Comparison of ENCODE assay signal across 9 mouse cellular contexts in genomic region chr6:106804904-106805303, GRCm38 (mm10). TPM values are rescaled to one million over a fixed set of nuclear protein-coding genes. Genes with fewer than 3 reads are reported as not detected.
DNase-seq lines count a peak whose midpoint lies in the region; TF ChIP-seq lines count a peak whose summit lies in the region.
"Had no signal": no experiment of that assay in that cellular context is flagged by ENCODE, and none has a peak within 500 bp of the region (broad histone marks: within the 10 kb centered on the region; RNA-seq: fewer than 3 reads in every experiment).

No protein-coding gene starts in this region.

- no peak overlapping the region for H3K4me3 ChIP-seq in cortical plate, adult 2 months (ENCODE audit: insufficient read depth, low read length)
- H3K4me3 ChIP-seq: liver, embryonic 15.5 days had no signal

- peak; percentile 44 for TF ChIP-seq CTCF in cortical plate, adult 2 months (IDR thresholded peaks at IDR 0.05; ENCODE audit: extremely low read depth, insufficient read depth, low read length)

- peak; percentile 17 to 23 for DNase-seq in heart, adult 18-20 months
- no peak for DNase-seq in heart, postnatal 25 days (ENCODE audit: low spot score)
- peak; percentile 83 for DNase-seq in Muller cell, postnatal 12 days (ENCODE audit: inconsistent ontology term)
- DNase-seq in hindlimb bud, embryonic 11.5 days (ENCODE audit: extremely low spot score, low read depth, low spot score) = peak; percentile 14
- DNase-seq in left cerebral cortex, postnatal 4 days = peak; percentile 6
- DNase-seq in retina, postnatal 1 day = peak; percentile 56
- no peak for DNase-seq in spleen, adult 12 weeks (ENCODE audit: low spot score)

- intact Hi-C loops in heart, postnatal 25 days (cut with DNase I) = loop anchor here (5.0 kb wide), 2 partner anchors 143 to 1252 kb away; no protein-coding TSS in a partner anchor
- intact Hi-C loops in left cerebral cortex, postnatal 4 days (cut with DNase I) = loop anchor here (5.0 to 10.0 kb wide), 4 partner anchors 730 to 1600 kb away; no protein-coding TSS in a partner anchor

- H3K4me1 ChIP-seq in cortical plate, adult 2 months (ENCODE audit: control insufficient read depth, insufficient read depth, low read length) = no peaks in the 10 kb centered on the region
- H3K4me1 ChIP-seq: liver, embryonic 15.5 days had no signal

- TF ChIP-seq POLR2A in cortical plate, adult 2 months (IDR thresholded peaks at IDR 0.05; ENCODE audit: extremely low read depth, insufficient read depth, low read length) = no peak

- H3K27ac ChIP-seq in cortical plate, adult 2 months (ENCODE audit: insufficient read depth, low read length) = no peak overlapping the region
- H3K27ac ChIP-seq: liver, embryonic 15.5 days had no signal

RNA-seq across cellular contexts. Expression of gene Crbn, which starts 5.0 kb away (rescaled TPM):
- 10 to 100 TPM; 45.3 to 61.8 TPM for total RNA-seq in heart, adult 18-20 months (2021)
- 10 to 100 TPM; 37.9 to 45.5 TPM for total RNA-seq in heart, postnatal 25 days (2021)
- 40.6 and 42.8 TPM in 2 replicates for polyA plus RNA-seq in cortical plate, adult 2 months (2012; rRNA removed)
- total RNA-seq in left cerebral cortex, postnatal 4 days (2021) = 10 to 100 TPM; 61.7 to 64.3 TPM

RNA-seq across cellular contexts. Expression of gene Trnt1, which starts 36.0 kb away (rescaled TPM):
- total RNA-seq in heart, adult 18-20 months (2021) = 10 to 100 TPM; 39.3 to 49.4 TPM
- 10 to 100 TPM; 29.5 to 32.6 TPM for total RNA-seq in heart, postnatal 25 days (2021)
- polyA plus RNA-seq in cortical plate, adult 2 months (2012; rRNA removed) = 27.4 and 28.4 TPM in 2 replicates
- total RNA-seq in left cerebral cortex, postnatal 4 days (2021) = 10 to 100 TPM; 52.4 to 61.7 TPM

RNA-seq across cellular contexts. Expression of gene Il5ra, which starts 56.1 kb away (rescaled TPM):
- under 1 TPM in 1 of 2 experiments, not detected in 1; 0.21 TPM for total RNA-seq in heart, adult 18-20 months (2021)
- not detected for total RNA-seq in heart, postnatal 25 days (2021)
- polyA plus RNA-seq in cortical plate, adult 2 months (2012; rRNA removed) = not detected in 2 replicates
- not detected for total RNA-seq in left cerebral cortex, postnatal 4 days (2021)

Comparison
In these comparisons a context has a peak if more than half of its experiments do, and no peak if none do; other contexts are left out.
1. DNase-seq: peak in heart, adult 18-20 months (2 of 2), Muller cell, postnatal 12 days (single experiment), hindlimb bud, embryonic 11.5 days (single experiment), left cerebral cortex, postnatal 4 days (single experiment) and retina, postnatal 1 day (single experiment); none in heart, postnatal 25 days (single experiment) and spleen, adult 12 weeks (single experiment).